Mouse (Mus musculus) megakaryocyte, embryonic 14.5 days (primary cell): ENCODE data around the gene Cfap299. TPM values are rescaled to one million over a fixed set of nuclear protein-coding genes. Genes with fewer than 3 reads are reported as not detected.

ENCODE experiments used
- H3K27me3 ChIP-seq: replicated peaks from 2 replicates; pipeline ENCODE3; 2012; ENCODE audit warnings: inconsistent platforms
- H3K36me3 ChIP-seq: replicated peaks from 2 replicates; pipeline ENCODE3; 2012; ENCODE audit warnings: low read length, inconsistent platforms, mixed read lengths
- H3K4me1 ChIP-seq: 2 replicates; pipeline ENCODE4 v1.6.1; 2012; ENCODE audit warnings: inconsistent platforms
- H3K4me3 ChIP-seq: replicated peaks from 2 replicates; pipeline ENCODE3; 2012; ENCODE audit warnings: moderate library complexity, mild to moderate bottlenecking, inconsistent platforms
- H3K9me3 ChIP-seq: 2 replicates; pipeline ENCODE4 v1.6.1; 2012; ENCODE audit warnings: inconsistent platforms
- FLI1 ChIP-seq: IDR thresholded peaks from 2 replicates; pipeline ENCODE4 v1.6.1; 2012; ENCODE audit warnings: low read length, inconsistent platforms, mixed read lengths
- GATA1 ChIP-seq: IDR thresholded peaks from 3 replicates; pipeline ENCODE4 v1.6.1; 2012; ENCODE audit warnings: mixed read lengths, low read length, inconsistent platforms, borderline replicate concordance
- polyA plus RNA-seq: library from polyadenylated mRNA; stranded (reverse); fragments of >175 nt; gene quantifications from 2 replicates; pipeline ENCODE4 v1.2.3, GENCODE M21; 2012; ENCODE audit warnings: low replicate concordance; ENCODE audit not compliant: insufficient read depth

Gene Cfap299
- polyA plus RNA-seq, 1 experiment, result not detected

- Histone ChIP-seq H3K4me3 (no peak overlapping the region), H3K36me3 (no peaks in the 10 kb centered on the region), H3K4me1 (no peaks in the 10 kb centered on the region), H3K27me3 (no peaks in the 10 kb centered on the region), H3K9me3 (peaks cover 23% of the 10 kb centered on the region)
- TF ChIP-seq GATA1, result no peak
- no peak for TF ChIP-seq FLI1
These were observed 191.0 kb downstream of the Cfap299 start for GRCm38 (mm10) chr5:98520118-98520517.

GRCm38 (mm10) chr5:98522270-98522977 is 193.3 kb downstream of the Cfap299 start:
- peaks cover 25% of the 10 kb centered on the region for H3K9me3 ChIP-seq
- H3K27me3 ChIP-seq, result no peaks in the 10 kb centered on the region
- peak overlapping the region; percentile 17 for H3K4me3 ChIP-seq
- H3K36me3 ChIP-seq, result no peaks in the 10 kb centered on the region
- no peaks in the 10 kb centered on the region for H3K4me1 ChIP-seq
- no peak for TF ChIP-seq GATA1
- no peak for TF ChIP-seq FLI1

- peaks cover 23% of the 10 kb centered on the region for H3K9me3 ChIP-seq
- no peak overlapping the region for H3K4me3 ChIP-seq
- no peaks in the 10 kb centered on the region for H3K4me1 ChIP-seq
- TF ChIP-seq GATA1, result no peak
- TF ChIP-seq FLI1, result no peak
- H3K27me3 ChIP-seq, result no peaks in the 10 kb centered on the region
- no peaks in the 10 kb centered on the region for H3K36me3 ChIP-seq
These were observed 193.9 kb downstream of the Cfap299 start for GRCm38 (mm10) chr5:98523050-98523449.

GRCm38 (mm10) chr5:98523783-98524182 is 194.7 kb downstream of the Cfap299 start:
- TF ChIP-seq FLI1 (no peak), GATA1 (no peak)
- Histone ChIP-seq H3K9me3 (peaks cover 21% of the 10 kb centered on the region), H3K4me3 (no peak overlapping the region), H3K36me3 (no peaks in the 10 kb centered on the region), H3K4me1 (no peaks in the 10 kb centered on the region), H3K27me3 (no peaks in the 10 kb centered on the region)

GRCm38 (mm10) chr5:98541333-98541732 is 212.2 kb downstream of the Cfap299 start:
- H3K4me1 ChIP-seq, result no peaks in the 10 kb centered on the region
- no peak overlapping the region for H3K4me3 ChIP-seq
- H3K9me3 ChIP-seq, result peaks cover 10% of the 10 kb centered on the region
- no peaks in the 10 kb centered on the region for H3K27me3 ChIP-seq
- no peaks in the 10 kb centered on the region for H3K36me3 ChIP-seq
- TF ChIP-seq GATA1 (no peak), FLI1 (no peak)

GRCm38 (mm10) chr5:98550285-98550684 is 221.2 kb downstream of the Cfap299 start:
- Histone ChIP-seq H3K4me1 (no peaks in the 10 kb centered on the region), H3K9me3 (peaks cover 6% of the 10 kb centered on the region; the same call in 1 of the 2 replicates), H3K4me3 (no peak overlapping the region), H3K27me3 (no peaks in the 10 kb centered on the region), H3K36me3 (no peaks in the 10 kb centered on the region)
- TF ChIP-seq FLI1 (no peak), GATA1 (no peak)

- Histone ChIP-seq H3K36me3 (no peaks in the 10 kb centered on the region), H3K27me3 (no peaks in the 10 kb centered on the region), H3K4me3 (no peak overlapping the region), H3K9me3 (peaks cover 6% of the 10 kb centered on the region; the same call in 1 of the 2 replicates), H3K4me1 (no peaks in the 10 kb centered on the region)
- TF ChIP-seq GATA1 (no peak), FLI1 (no peak)
These were observed 221.8 kb downstream of the Cfap299 start for GRCm38 (mm10) chr5:98550873-98551272.

GRCm38 (mm10) chr5:98552395-98552794 is 223.3 kb downstream of the Cfap299 start, which contains the start of gene Gm11111:
TSS of gene Gm11111 (plus strand) at chr5:98552695.
- Histone ChIP-seq H3K4me1 (no peaks in the 10 kb centered on the region), H3K4me3 (no peak within 1 kb of the TSS), H3K27me3 (no peaks in the 10 kb centered on the region), H3K36me3 (no peaks in the 10 kb centered on the region), H3K9me3 (peaks cover 10% of the 10 kb centered on the region)
- no peak for TF ChIP-seq FLI1
- no peak for TF ChIP-seq GATA1

- Histone ChIP-seq H3K36me3 (no peaks in the 10 kb centered on the region), H3K4me3 (no peak overlapping the region), H3K27me3 (no peaks in the 10 kb centered on the region), H3K9me3 (peaks cover 10% of the 10 kb centered on the region), H3K4me1 (no peaks in the 10 kb centered on the region)
- TF ChIP-seq FLI1 (no peak), GATA1 (no peak)
These were observed 223.9 kb downstream of the Cfap299 start for GRCm38 (mm10) chr5:98552811-98553601.

GRCm38 (mm10) chr5:98561301-98561700 is 232.2 kb downstream of the Cfap299 start:
- Histone ChIP-seq H3K4me3 (no peak overlapping the region), H3K9me3 (peaks cover 18% of the 10 kb centered on the region), H3K36me3 (no peaks in the 10 kb centered on the region), H3K27me3 (no peaks in the 10 kb centered on the region), H3K4me1 (no peaks in the 10 kb centered on the region)
- no peak for TF ChIP-seq FLI1
- TF ChIP-seq GATA1, result no peak

- H3K9me3 ChIP-seq, result peaks cover 16% of the 10 kb centered on the region
- no peaks in the 10 kb centered on the region for H3K4me1 ChIP-seq
- no peaks in the 10 kb centered on the region for H3K36me3 ChIP-seq
- no peaks in the 10 kb centered on the region for H3K27me3 ChIP-seq
- H3K4me3 ChIP-seq, result no peak overlapping the region
- TF ChIP-seq FLI1 (no peak), GATA1 (no peak)
These were observed 233.7 kb downstream of the Cfap299 start for GRCm38 (mm10) chr5:98562806-98563205.
